ENCODE assay signal across 8 mouse cellular contexts in the genomic region with DNA sequence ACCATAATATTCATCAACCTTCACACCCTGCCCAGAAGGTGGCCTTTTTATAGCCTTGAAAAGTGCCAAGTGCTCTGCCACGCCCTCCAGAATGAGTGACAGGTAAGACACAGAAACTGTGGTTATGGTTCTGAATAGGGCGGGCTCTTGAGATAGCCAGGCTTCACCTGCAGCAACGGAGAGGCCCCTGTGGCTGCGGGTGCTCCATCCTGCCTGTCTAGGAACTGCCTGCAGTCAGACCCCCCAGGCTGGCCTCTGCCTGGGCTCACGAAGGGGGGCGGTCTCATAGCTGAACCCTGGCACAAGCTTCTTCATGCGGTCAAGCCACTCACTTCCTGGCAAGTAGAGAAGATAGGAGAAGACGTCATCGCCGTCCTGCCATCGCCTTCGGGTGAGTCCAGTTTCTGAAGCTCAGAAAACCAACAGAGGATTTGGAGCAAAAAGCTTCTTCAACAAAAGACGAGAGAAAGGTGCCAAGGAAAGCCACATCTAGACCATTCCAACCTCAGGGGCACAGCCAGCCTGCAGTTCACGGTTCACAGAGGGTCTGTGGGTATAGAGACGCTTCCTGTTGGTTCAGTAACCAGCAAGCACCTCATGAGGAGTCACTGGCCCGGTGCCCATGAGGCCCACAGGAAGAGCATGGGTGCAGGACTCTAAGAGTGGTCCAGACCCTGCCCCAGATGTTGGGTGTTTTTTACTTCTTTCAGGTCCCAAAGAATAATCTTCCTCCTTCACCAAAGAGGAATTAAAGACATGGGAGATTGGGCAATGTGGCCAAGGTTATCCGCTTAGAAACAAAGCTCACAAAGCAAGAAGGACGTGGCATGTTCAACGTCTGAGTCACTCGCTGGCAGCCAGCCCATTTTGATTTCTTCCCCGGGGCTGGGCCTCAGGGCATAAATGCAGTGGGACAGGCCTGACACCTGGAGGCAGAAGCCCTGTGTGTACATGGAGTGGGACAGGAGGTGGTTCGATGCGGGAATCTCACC. TPM values are rescaled to one million over a fixed set of nuclear protein-coding genes. Genes with fewer than 3 reads are reported as not detected.
DNase-seq lines count a peak whose midpoint lies in the region; ATAC-seq and TF ChIP-seq lines count a peak whose summit lies in the region.

No protein-coding gene starts in this region.

- H3K27ac ChIP-seq in hindbrain, embryonic 14.5 days = no peak overlapping the region
- H3K27ac ChIP-seq in hindbrain, embryonic 16.5 days (ENCODE audit: low read depth, low read length) = no peak overlapping the region
- H3K27ac ChIP-seq in bone marrow macrophage, adult 2 months (ENCODE audit: insufficient read depth, low read depth, low read length) = peak overlapping the region; percentile 96
- peak overlapping the region; percentile 54 for H3K27ac ChIP-seq in limb, embryonic 15.5 days

- TF ChIP-seq CTCF in bone marrow macrophage, adult 2 months (IDR thresholded peaks at IDR 0.05; ENCODE audit: low read depth, low read length) = peak; percentile 75

- H3K27me3 ChIP-seq in hindbrain, embryonic 14.5 days (ENCODE audit: control insufficient read depth, insufficient read depth, low read length) = no peaks in the 10 kb centered on the region
- no peaks in the 10 kb centered on the region for H3K27me3 ChIP-seq in hindbrain, embryonic 16.5 days (replicated peaks; ENCODE audit: control insufficient read depth, insufficient read depth, low read length)
- H3K27me3 ChIP-seq in limb, embryonic 15.5 days = no peaks in the 10 kb centered on the region

- no peaks in the 10 kb centered on the region for H3K36me3 ChIP-seq in hindbrain, embryonic 14.5 days (replicated peaks; ENCODE audit: control insufficient read depth, insufficient read depth)
- no peaks in the 10 kb centered on the region for H3K36me3 ChIP-seq in hindbrain, embryonic 16.5 days (ENCODE audit: control insufficient read depth, insufficient read depth, low read length)
- no peaks in the 10 kb centered on the region for H3K36me3 ChIP-seq in limb, embryonic 15.5 days

- TF ChIP-seq POLR2A in bone marrow macrophage, adult 2 months (IDR thresholded peaks at IDR 0.05; ENCODE audit: borderline replicate concordance, low read depth, low read length) = 0 out of 2 replicates have a peak, but pooled peaks have one; percentile 41

- H3K9me3 ChIP-seq in hindbrain, embryonic 14.5 days (ENCODE audit: control insufficient read depth, low read length) = no peaks in the 10 kb centered on the region
- no peaks in the 10 kb centered on the region for H3K9me3 ChIP-seq in hindbrain, embryonic 16.5 days (ENCODE audit: control insufficient read depth, low read length)
- H3K9me3 ChIP-seq in limb, embryonic 15.5 days = no peaks in the 10 kb centered on the region

- H3K4me3 ChIP-seq in hindbrain, embryonic 14.5 days (replicated peaks; ENCODE audit: low read length) = no peak overlapping the region
- no peak overlapping the region for H3K4me3 ChIP-seq in hindbrain, embryonic 16.5 days (ENCODE audit: low read length)
- peak overlapping the region; percentile 31 for H3K4me3 ChIP-seq in bone marrow macrophage, adult 2 months (ENCODE audit: insufficient read depth, low read length)
- no peak overlapping the region for H3K4me3 ChIP-seq in limb, embryonic 15.5 days

- H3K4me1 ChIP-seq in hindbrain, embryonic 14.5 days (replicated peaks; ENCODE audit: control insufficient read depth, insufficient read depth, low read length) = no peaks in the 10 kb centered on the region
- no peaks in the 10 kb centered on the region for H3K4me1 ChIP-seq in hindbrain, embryonic 16.5 days (ENCODE audit: control insufficient read depth, insufficient read depth, low read depth, low read length)
- H3K4me1 ChIP-seq in bone marrow macrophage, adult 2 months (ENCODE audit: control insufficient read depth, insufficient read depth, low read length) = peaks cover 68% of the 10 kb centered on the region
- peaks cover 35% of the 10 kb centered on the region for H3K4me1 ChIP-seq in limb, embryonic 15.5 days

- no peak overlapping the region for H3K9ac ChIP-seq in hindbrain, embryonic 14.5 days
- H3K9ac ChIP-seq in hindbrain, embryonic 16.5 days (ENCODE audit: low read depth, low read length) = no peak overlapping the region
- H3K9ac ChIP-seq in limb, embryonic 15.5 days = no peak overlapping the region

- WGBS in hindbrain, embryonic 14.5 days = 81% methylated on average over 23 of the region's 23 CpGs
- WGBS in hindbrain, embryonic 16.5 days = 79% methylated on average over 23 of the region's 23 CpGs
- WGBS in limb, embryonic 15.5 days = 61% methylated on average over 23 of the region's 23 CpGs

- H3K4me2 ChIP-seq in hindbrain, embryonic 14.5 days (replicated peaks) = no peak overlapping the region
- H3K4me2 ChIP-seq in hindbrain, embryonic 16.5 days (ENCODE audit: low read length) = no peak overlapping the region
- H3K4me2 ChIP-seq in limb, embryonic 15.5 days = no peak overlapping the region

- peak; percentile 48 for DNase-seq in hindbrain, embryonic 14.5 days (ENCODE audit: low spot score)
- DNase-seq in gastrocnemius, postnatal 10 days = peak; percentile 89
- DNase-seq in kidney, adult 18-20 months = peak; percentile 79
- DNase-seq in thymus, postnatal 0 days (ENCODE audit: low spot score) = peak; percentile 81

- ATAC-seq in hindbrain, embryonic 14.5 days (ENCODE audit: low FRiP score) = no peak
- ATAC-seq in hindbrain, embryonic 16.5 days = no peak
- no peak for ATAC-seq in limb, embryonic 15.5 days (ENCODE audit: insufficient number of reproducible peaks, low FRiP score, low TSS enrichment, low read depth)
- ATAC-seq in neutrophil, adult 5-6 weeks (ENCODE audit: extremely low read depth, insufficient number of reproducible peaks, low FRiP score, poor library complexity, severe bottlenecking) = peak; percentile 47

RNA-seq across cellular contexts. Expression of gene Tmigd3, which starts 24.2 kb away (rescaled TPM):
- polyA plus RNA-seq in hindbrain, embryonic 14.5 days (2014; fragmentation: Nextera tagmentation; extraction: Ambion mirVana) = not detected in 2 replicates
- polyA plus RNA-seq in hindbrain, embryonic 16.5 days (2015; fragmentation: Nextera tagmentation; extraction: Ambion mirVana) = not detected in 2 replicates
- polyA plus RNA-seq in bone marrow macrophage, adult 2 months (2012; ENCODE audit: insufficient read depth, insufficient read length, missing spikeins) = 1.1 TPM in 1 of 2 replicates, not detected in the other
- total RNA-seq in gastrocnemius, postnatal 10 days (2021) = under 1 TPM in 1 of 2 experiments, not detected in 1; 0.36 TPM
- polyA plus RNA-seq in limb, embryonic 15.5 days (2015; fragmentation: Nextera tagmentation; extraction: Ambion mirVana) = 0.31 and 0.35 TPM in 2 replicates
- not detected in 2 replicates for total RNA-seq in neutrophil, adult 5-6 weeks (2017)
- polyA plus RNA-seq in thymus, postnatal 0 days (2015; fragmentation: Nextera tagmentation; extraction: Ambion mirVana) = 1.4 TPM in 2 replicates

RNA-seq across cellular contexts. Expression of gene Adora3, which starts 24.2 kb away (rescaled TPM):
- 0.27 TPM in 1 of 2 replicates, not detected in the other for polyA plus RNA-seq in hindbrain, embryonic 14.5 days (2014; fragmentation: Nextera tagmentation; extraction: Ambion mirVana)
- polyA plus RNA-seq in hindbrain, embryonic 16.5 days (2015; fragmentation: Nextera tagmentation; extraction: Ambion mirVana) = 0.12 and 0.26 TPM in 2 replicates
- 2.6 and 2.7 TPM in 2 replicates for polyA plus RNA-seq in bone marrow macrophage, adult 2 months (2012; ENCODE audit: insufficient read depth, insufficient read length, missing spikeins)
- under 1 TPM; 0.19 to 0.29 TPM for total RNA-seq in gastrocnemius, postnatal 10 days (2021)
- polyA plus RNA-seq in limb, embryonic 15.5 days (2015; fragmentation: Nextera tagmentation; extraction: Ambion mirVana) = 4.5 and 4.6 TPM in 2 replicates
- 1.6 and 2.7 TPM in 2 replicates for total RNA-seq in neutrophil, adult 5-6 weeks (2017)
- 0.33 and 0.82 TPM in 2 replicates for polyA plus RNA-seq in thymus, postnatal 0 days (2015; fragmentation: Nextera tagmentation; extraction: Ambion mirVana)

RNA-seq across cellular contexts. Expression of gene I830077J02Rik, which starts 37.6 kb away (rescaled TPM):
- 0.17 and 0.46 TPM in 2 replicates for polyA plus RNA-seq in hindbrain, embryonic 14.5 days (2014; fragmentation: Nextera tagmentation; extraction: Ambion mirVana)
- 0.19 and 0.40 TPM in 2 replicates for polyA plus RNA-seq in hindbrain, embryonic 16.5 days (2015; fragmentation: Nextera tagmentation; extraction: Ambion mirVana)
- polyA plus RNA-seq in bone marrow macrophage, adult 2 months (2012; ENCODE audit: insufficient read depth, insufficient read length, missing spikeins) = 16.9 and 17.2 TPM in 2 replicates
- total RNA-seq in gastrocnemius, postnatal 10 days (2021) = under 1 TPM; 0.35 to 0.52 TPM
- polyA plus RNA-seq in limb, embryonic 15.5 days (2015; fragmentation: Nextera tagmentation; extraction: Ambion mirVana) = 0.32 and 0.51 TPM in 2 replicates
- 45.8 and 49.3 TPM in 2 replicates for total RNA-seq in neutrophil, adult 5-6 weeks (2017)
- polyA plus RNA-seq in thymus, postnatal 0 days (2015; fragmentation: Nextera tagmentation; extraction: Ambion mirVana) = 3.7 and 3.9 TPM in 2 replicates

Comparison
In these comparisons a context has a peak if more than half of its experiments do, and no peak if none do; other contexts are left out.
1. H3K27ac ChIP-seq: peak in bone marrow macrophage, adult 2 months (single experiment) and limb, embryonic 15.5 days (single experiment); none in hindbrain, embryonic 14.5 days (single experiment) and hindbrain, embryonic 16.5 days (single experiment).
2. Peak in every context shown above with its lines, with median percentiles within 50 percentile points of each other: DNase-seq.